Mouse (Mus musculus): Measurements from ENCODE around the gene Mb21d2. TPM values are rescaled to one million over a fixed set of nuclear protein-coding genes. Genes with fewer than 3 reads are reported as not detected.

The Mb21d2 gene
- polyA plus RNA-seq, 1 experiment from 2014 or later = 3.9 TPM

DNA sequence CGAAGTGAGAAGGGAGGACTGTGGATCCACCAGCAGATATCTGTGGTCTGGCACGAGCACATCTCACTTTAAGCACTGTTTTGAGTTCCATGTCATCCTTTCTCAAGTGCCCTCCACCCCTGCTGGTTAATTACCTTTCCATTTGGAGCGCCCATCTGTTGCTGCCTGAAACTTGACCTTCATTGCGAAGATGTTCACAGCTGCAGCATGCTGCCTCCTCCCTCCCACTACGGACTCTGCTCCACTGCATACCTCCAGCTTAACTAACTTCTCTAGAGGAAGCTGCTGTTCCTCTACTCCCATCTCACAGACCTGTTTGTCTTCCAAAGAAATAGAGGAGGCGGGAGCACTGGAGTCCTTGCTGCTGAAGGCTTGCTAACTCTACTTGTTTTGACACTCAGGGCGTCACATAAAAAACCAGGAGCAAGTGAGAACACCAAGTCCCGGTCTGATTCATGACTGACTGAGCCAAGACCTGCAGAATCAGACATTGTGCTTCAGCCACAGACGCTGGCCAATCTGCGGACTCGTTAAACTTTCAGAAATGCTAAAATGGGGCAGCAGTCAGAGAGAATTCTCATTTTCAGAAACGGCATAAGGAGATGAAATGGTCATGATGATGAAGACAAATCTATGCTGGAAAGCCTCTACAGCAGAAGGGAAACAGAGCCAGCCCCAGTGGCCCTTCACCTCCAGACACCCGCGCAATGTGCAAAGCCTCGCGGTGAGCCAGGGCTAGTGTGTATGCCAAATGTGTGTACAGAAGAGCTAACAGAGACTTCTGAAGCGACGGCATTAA lies 71.1 kb downstream of the Mb21d2 start:
- ATAC-seq (ENCODE audit: extremely low read depth, insufficient number of reproducible peaks, low FRiP score, low TSS enrichment) = no peak
- Histone ChIP-seq H3K4me2 (peak overlapping the region; percentile 28), H3K4me3 (no peak overlapping the region), H3K9me3 (no peaks in the 10 kb centered on the region), H3K4me1 (peaks cover 42% of the 10 kb centered on the region), H3K27me3 (replicated peaks) (no peaks in the 10 kb centered on the region), H3K27ac (replicated peaks) (no peak overlapping the region), H3K36me3 (peaks cover 5% of the 10 kb centered on the region), H3K9ac (no peak overlapping the region)
- WGBS = 68% methylated on average over 18 of the region's 18 CpGs

DNA sequence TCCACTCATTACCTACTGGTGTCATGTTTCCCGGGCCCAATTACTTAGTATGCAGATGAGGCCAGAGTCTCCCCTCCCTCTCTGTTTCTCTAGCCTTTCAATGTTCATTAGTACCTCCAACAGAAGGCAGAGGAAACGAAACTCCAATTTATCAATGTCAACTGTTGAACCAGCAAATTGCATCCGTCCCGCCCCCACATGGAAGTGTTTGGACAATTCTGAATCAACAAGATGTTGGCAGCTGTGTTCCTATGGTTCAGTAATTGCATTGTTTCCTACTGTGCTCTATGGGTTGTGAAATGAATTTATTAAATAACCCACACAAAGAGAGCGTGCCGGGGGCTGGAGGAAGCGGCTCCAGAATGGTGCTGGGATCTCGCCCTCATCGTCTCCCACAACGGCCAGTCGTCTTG lies 78.1 kb downstream of the Mb21d2 start:
- Histone ChIP-seq H3K4me3 (no peak overlapping the region), H3K27ac (replicated peaks) (no peak overlapping the region), H3K27me3 (replicated peaks) (no peaks in the 10 kb centered on the region), H3K4me1 (peaks cover 16% of the 10 kb centered on the region; the same call in 1 of the 2 replicates), H3K4me2 (peak overlapping the region; percentile 33), H3K36me3 (peaks cover 13% of the 10 kb centered on the region), H3K9ac (no peak overlapping the region), H3K9me3 (0 out of 2 replicates have a peak, but pooled peaks cover 3% of the 10 kb centered on the region)
- WGBS = 64% methylated on average over 11 of the region's 11 CpGs
- ATAC-seq (ENCODE audit: extremely low read depth, insufficient number of reproducible peaks, low FRiP score, low TSS enrichment) = no peak

DNA sequence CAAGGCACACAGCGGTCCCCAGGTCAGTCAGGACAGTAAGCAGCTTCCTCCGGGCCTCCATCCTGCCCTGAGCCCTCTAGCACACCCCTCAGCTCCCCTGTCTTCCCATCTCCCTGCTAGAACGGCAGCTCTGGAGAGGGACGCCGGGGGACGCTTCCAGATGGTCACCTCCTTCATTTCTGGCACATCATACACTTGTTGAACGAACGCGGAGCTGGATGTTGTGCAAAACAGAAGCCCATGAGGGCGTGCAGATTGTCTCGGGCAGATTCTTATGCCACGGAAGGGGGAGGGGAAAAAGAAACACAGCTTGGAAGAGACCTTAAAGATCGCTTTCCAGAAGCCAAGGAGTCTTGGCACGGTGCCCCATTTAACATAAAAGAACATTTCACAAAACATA lies 78.6 kb downstream of the Mb21d2 start:
- Histone ChIP-seq H3K9me3 (0 out of 2 replicates have a peak, but pooled peaks cover 3% of the 10 kb centered on the region), H3K27ac (replicated peaks) (no peak overlapping the region), H3K4me2 (peak overlapping the region; percentile 33), H3K4me1 (peaks cover 16% of the 10 kb centered on the region; the same call in 1 of the 2 replicates), H3K4me3 (no peak overlapping the region), H3K9ac (no peak overlapping the region), H3K27me3 (replicated peaks) (no peaks in the 10 kb centered on the region), H3K36me3 (peaks cover 13% of the 10 kb centered on the region)
- WGBS = 65% methylated on average over 14 of the region's 14 CpGs
- no peak for ATAC-seq (ENCODE audit: extremely low read depth, insufficient number of reproducible peaks, low FRiP score, low TSS enrichment)

DNA sequence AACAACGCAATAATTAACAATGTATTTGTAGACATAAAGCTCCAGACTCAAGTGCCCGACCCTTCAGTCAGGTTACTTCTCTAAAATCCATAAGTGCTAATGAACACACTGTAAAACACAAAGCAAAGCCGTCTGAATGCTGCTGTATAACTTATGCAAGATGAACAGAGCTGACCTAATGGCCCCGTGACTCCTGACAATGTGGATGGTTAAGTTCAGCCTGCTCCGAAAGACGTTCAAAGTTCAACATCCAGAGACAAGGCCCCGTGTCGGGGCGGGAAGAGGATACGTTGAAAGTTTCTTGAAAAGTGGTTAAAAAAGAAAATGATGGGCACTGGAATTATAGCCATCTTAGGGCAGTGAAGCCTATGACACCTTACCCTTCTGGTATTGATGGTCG lies 83.3 kb downstream of the Mb21d2 start:
- 87% methylated on average over 11 of the region's 11 CpGs for WGBS
- no peak overlapping the region for H3K4me2 ChIP-seq
- H3K9me3 ChIP-seq = 0 out of 2 replicates have a peak, but pooled peaks cover 3% of the 10 kb centered on the region
- H3K27me3 ChIP-seq (replicated peaks) = no peaks in the 10 kb centered on the region
- peaks cover 12% of the 10 kb centered on the region for H3K4me1 ChIP-seq
- H3K27ac ChIP-seq (replicated peaks) = no peak overlapping the region
- peaks cover 6% of the 10 kb centered on the region for H3K36me3 ChIP-seq
- no peak for ATAC-seq (ENCODE audit: extremely low read depth, insufficient number of reproducible peaks, low FRiP score, low TSS enrichment)
- H3K4me3 ChIP-seq = no peak overlapping the region
- H3K9ac ChIP-seq = no peak overlapping the region

DNA sequence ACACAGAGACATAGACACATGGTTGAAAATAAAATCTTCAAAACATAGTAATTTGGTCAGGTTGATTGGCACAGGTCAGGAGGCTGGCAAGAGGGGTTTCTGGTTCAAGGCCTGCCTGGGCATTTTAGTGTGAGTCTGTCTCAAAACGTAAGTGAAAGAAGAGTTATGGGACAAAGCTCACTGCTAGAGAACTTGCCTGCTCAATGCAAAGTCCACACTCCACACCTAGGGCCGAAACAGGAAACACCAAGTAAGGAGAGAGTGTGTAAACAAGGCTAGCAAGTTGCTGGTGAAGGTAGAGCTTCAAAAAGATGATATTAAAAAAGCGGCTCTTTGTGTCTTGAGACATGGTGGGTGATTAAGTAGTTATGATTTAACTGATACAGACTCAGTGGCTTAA lies 84.1 kb downstream of the Mb21d2 start:
- no peak overlapping the region for H3K4me3 ChIP-seq
- H3K9me3 ChIP-seq = 0 out of 2 replicates have a peak, but pooled peaks cover 3% of the 10 kb centered on the region
- ATAC-seq (ENCODE audit: extremely low read depth, insufficient number of reproducible peaks, low FRiP score, low TSS enrichment) = no peak
- WGBS = 79% methylated on average over 3 of the region's 3 CpGs
- H3K4me2 ChIP-seq = no peak overlapping the region
- H3K36me3 ChIP-seq = peaks cover 6% of the 10 kb centered on the region
- H3K27me3 ChIP-seq (replicated peaks) = no peaks in the 10 kb centered on the region
- H3K27ac ChIP-seq (replicated peaks) = no peak overlapping the region
- peaks cover 14% of the 10 kb centered on the region for H3K4me1 ChIP-seq
- no peak overlapping the region for H3K9ac ChIP-seq

DNA sequence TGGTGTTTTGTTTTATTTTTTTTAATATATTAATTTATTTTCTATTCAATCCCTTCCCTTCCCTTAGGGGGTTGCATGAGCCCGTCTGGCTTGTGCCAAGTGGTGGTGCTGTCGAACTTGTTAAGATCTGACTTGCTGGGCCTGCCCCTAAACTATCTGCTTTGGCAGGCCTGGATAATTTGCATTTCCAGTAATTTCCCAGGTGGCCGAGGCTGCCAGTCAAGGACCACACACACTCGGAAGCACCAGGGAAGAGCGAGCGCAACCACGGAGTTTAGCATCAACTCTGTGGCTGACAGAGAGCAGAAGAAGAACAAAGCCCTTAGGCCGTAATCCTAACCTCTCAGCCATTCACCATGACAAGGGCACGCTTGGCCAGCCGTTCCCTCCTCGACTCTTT lies 88.4 kb downstream of the Mb21d2 start:
- Histone ChIP-seq H3K27me3 (replicated peaks) (no peaks in the 10 kb centered on the region), H3K36me3 (no peaks in the 10 kb centered on the region), H3K9ac (no peak overlapping the region), H3K4me1 (peaks cover 14% of the 10 kb centered on the region), H3K9me3 (no peaks in the 10 kb centered on the region), H3K4me3 (no peak overlapping the region), H3K27ac (replicated peaks) (no peak overlapping the region), H3K4me2 (peak overlapping the region; percentile 28)
- WGBS = 35% methylated on average over 11 of the region's 11 CpGs
- ATAC-seq (ENCODE audit: extremely low read depth, insufficient number of reproducible peaks, low FRiP score, low TSS enrichment) = no peak

DNA sequence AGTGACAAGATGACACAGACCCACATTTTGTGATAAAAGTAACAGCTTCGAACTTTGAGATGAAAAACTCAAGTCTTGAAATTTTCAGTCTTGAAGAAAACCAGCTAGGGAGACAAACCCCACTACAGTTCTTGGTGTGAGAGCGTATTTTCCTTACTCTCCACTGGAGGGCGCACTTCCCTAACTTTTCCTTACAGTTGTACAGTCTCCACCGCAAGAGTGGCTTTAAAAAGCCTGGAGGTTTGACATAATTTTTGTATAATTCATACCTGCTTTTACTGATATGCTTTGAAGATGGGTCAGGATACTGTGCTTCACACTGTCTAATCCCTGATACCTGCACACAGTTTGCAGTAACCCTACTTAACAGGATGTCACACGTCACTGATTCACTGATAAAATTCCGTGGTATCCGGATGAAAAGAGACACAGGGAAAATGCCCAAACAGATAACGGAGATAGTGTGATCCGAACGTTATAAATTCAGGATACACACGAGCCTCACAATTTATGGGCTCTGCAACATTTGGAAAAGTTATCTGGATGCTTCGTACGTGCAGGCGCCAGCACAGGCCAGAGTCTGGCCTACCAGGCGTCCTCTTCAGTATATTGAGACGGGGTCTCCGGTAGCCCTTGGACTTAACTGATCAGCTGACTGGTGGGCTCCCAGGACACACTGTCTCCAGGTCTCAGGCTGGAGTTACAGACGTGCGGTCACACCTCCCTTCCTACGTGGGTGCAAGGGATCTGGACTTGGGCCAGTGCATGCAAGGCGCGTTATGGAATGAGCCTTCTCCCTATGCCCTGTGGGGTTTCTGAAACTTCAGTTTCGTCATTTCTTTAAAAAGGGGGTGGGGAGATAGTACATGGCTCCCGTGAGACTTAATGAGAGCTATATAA lies 89.1 kb downstream of the Mb21d2 start:
- no peak overlapping the region for H3K4me2 ChIP-seq
- WGBS = 45% methylated on average over 24 of the region's 24 CpGs

DNA sequence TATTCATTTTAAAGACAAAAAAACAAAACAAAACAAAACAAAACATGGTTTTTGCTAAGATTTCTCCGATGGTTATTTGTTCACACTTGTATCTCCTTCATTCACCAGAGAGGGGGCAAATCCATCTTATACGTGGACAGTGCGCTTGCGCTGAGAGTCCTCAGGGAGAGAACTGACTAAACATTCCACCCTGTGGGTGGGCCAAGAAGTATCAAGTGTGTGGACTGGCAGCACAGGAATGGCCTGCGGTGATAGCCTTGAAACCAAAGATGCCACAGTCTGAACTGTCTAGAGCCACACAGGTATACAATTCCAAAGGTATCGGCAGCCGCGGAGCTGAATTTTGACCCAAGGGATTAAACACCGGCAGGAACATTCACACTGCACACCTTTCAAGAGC lies 89.9 kb downstream of the Mb21d2 start:
- no peak overlapping the region for H3K4me3 ChIP-seq
- ATAC-seq (ENCODE audit: extremely low read depth, insufficient number of reproducible peaks, low FRiP score, low TSS enrichment) = no peak
- WGBS = 73% methylated on average over 9 of the region's 9 CpGs
- no peaks in the 10 kb centered on the region for H3K9me3 ChIP-seq
- H3K27me3 ChIP-seq (replicated peaks) = no peaks in the 10 kb centered on the region
- no peak overlapping the region for H3K27ac ChIP-seq (replicated peaks)
- no peaks in the 10 kb centered on the region for H3K36me3 ChIP-seq
- no peak overlapping the region for H3K9ac ChIP-seq
- H3K4me1 ChIP-seq = peaks cover 14% of the 10 kb centered on the region
- H3K4me2 ChIP-seq = no peak overlapping the region

More for the DNA sequence above, 89.1 kb downstream of the Mb21d2 start:
- no peak overlapping the region for H3K4me3 ChIP-seq
- H3K36me3 ChIP-seq = no peaks in the 10 kb centered on the region
- H3K9ac ChIP-seq = no peak overlapping the region
- no peak overlapping the region for H3K27ac ChIP-seq (replicated peaks)
- no peak for ATAC-seq (ENCODE audit: extremely low read depth, insufficient number of reproducible peaks, low FRiP score, low TSS enrichment)
- no peaks in the 10 kb centered on the region for H3K9me3 ChIP-seq
- H3K27me3 ChIP-seq (replicated peaks) = no peaks in the 10 kb centered on the region
- H3K4me1 ChIP-seq = peaks cover 14% of the 10 kb centered on the region

DNA sequence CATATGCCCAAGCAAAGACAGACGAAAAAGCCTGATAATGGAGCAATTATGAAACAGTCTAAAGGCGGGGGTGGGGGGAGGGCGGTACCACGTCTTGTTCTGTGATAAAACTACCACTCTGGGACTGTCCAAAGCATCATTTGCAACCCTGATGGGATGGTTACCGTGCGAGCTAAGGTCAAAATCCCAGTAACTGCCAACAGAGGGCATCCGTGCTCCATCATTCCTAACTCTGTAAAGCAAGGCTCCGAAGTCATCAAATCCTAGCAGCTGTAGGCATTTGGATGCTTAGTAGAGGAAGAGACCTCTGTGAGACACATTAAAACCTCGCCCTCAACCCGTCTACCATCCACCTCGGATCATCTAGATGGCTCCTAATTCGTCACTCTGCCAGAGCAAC lies 91.5 kb downstream of the Mb21d2 start:
- no peaks in the 10 kb centered on the region for H3K36me3 ChIP-seq
- no peak overlapping the region for H3K9ac ChIP-seq
- peaks cover 14% of the 10 kb centered on the region for H3K4me1 ChIP-seq
- no peaks in the 10 kb centered on the region for H3K9me3 ChIP-seq
- no peak overlapping the region for H3K4me3 ChIP-seq
- ATAC-seq (ENCODE audit: extremely low read depth, insufficient number of reproducible peaks, low FRiP score, low TSS enrichment) = no peak
- WGBS = 17% methylated on average over 12 of the region's 12 CpGs
- H3K27ac ChIP-seq (replicated peaks) = no peak overlapping the region
- H3K27me3 ChIP-seq (replicated peaks) = no peaks in the 10 kb centered on the region
- no peak overlapping the region for H3K4me2 ChIP-seq

DNA sequence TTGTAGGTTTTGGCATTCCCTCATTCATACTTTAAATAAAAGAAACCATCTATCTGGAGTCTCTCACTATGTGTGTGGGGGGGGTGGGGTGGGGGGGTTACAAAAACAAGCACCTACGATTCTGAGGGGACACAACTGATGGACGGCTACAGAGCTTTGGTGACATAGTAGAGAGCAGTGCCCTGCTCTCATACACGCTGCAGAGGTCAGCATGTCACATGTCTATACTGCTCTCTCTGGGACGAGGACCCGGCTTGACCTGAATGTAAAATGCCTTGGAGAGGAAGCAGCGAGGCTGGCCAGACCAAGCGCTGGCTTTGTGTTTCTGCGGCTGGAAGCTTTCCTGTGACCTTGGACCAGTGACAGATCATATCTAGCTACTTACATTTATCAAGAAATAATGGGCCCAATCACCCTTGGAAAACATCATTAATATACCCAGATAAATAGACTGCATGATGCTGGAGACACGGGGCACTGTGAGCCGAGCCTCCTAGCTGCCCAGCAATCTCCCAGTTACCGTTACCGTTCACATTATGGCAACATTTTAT lies 97.3 kb downstream of the Mb21d2 start:
- Histone ChIP-seq H3K36me3 (peaks cover 16% of the 10 kb centered on the region), H3K4me1 (peaks cover 19% of the 10 kb centered on the region), H3K27me3 (replicated peaks) (no peaks in the 10 kb centered on the region), H3K4me3 (no peak overlapping the region), H3K27ac (replicated peaks) (no peak overlapping the region), H3K9me3 (no peaks in the 10 kb centered on the region), H3K4me2 (no peak overlapping the region), H3K9ac (no peak overlapping the region)
- ATAC-seq (ENCODE audit: extremely low read depth, insufficient number of reproducible peaks, low FRiP score, low TSS enrichment) = no peak
- WGBS = 65% methylated on average over 12 of the region's 12 CpGs

DNA sequence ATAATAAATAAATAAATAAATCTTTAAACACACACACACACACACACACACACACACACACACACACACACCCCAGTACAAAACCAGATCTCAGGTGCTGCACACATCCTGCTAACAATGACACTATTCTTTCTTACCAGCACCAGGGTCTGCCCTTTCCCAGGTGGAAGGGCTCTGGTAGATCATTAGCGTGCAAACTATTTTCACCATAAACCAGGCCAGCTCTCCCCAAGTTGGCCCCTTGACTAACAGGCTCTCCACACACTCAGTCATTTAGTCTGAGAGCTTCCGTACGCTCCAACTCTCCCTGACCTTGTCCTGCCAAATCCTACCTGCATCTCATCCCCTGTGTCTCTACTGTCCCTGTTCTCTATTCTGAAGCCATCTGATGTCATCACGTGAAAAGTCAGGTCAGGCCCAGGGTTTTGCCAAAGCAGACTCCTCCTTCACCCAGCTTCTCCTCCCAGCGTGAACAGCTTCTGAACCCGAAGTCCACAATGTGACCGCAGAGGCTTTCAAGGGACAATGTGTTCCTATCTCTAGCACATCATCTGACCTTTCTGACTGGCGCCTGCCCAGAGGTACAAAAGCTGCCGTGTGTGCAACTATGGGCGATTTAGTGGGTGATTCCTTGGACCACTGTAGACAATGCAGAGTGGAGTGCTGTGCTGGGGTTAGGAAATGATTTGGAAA lies 100.1 kb downstream of the Mb21d2 start:
- WGBS = 70% methylated on average over 10 of the region's 10 CpGs

More for the DNA sequence above, 100.1 kb downstream of the Mb21d2 start:
- peaks cover 19% of the 10 kb centered on the region for H3K4me1 ChIP-seq
- no peaks in the 10 kb centered on the region for H3K27me3 ChIP-seq (replicated peaks)
- no peak overlapping the region for H3K4me2 ChIP-seq
- H3K36me3 ChIP-seq = peaks cover 39% of the 10 kb centered on the region
- H3K9ac ChIP-seq = no peak overlapping the region
- H3K4me3 ChIP-seq = no peak overlapping the region
- no peak overlapping the region for H3K27ac ChIP-seq (replicated peaks)
- no peak for ATAC-seq (ENCODE audit: extremely low read depth, insufficient number of reproducible peaks, low FRiP score, low TSS enrichment)
- no peaks in the 10 kb centered on the region for H3K9me3 ChIP-seq

Data from heart, embryonic 13.5 days (tissue).